Mouse (Mus musculus) testis, adult 2 months (tissue): ENCODE data around the gene Wtap. TPM values are rescaled to one million over a fixed set of nuclear protein-coding genes. Genes with fewer than 3 reads are reported as not detected.
"Not testable (repeated sequence)": the region's sequence is repeated elsewhere in the genome, so short reads cannot be mapped to it uniquely, and the experiment has no call there.

Experiments used
- H3K27ac ChIP-seq: fragments of 200-500 bp; 2 replicates; pipeline ENCODE4 v1.5.1; 2012; ENCODE audit warnings: low read depth, low read length; ENCODE audit not compliant: control insufficient read depth, insufficient read depth
- H3K27me3 ChIP-seq: fragments of 200-500 bp; 2 replicates; pipeline ENCODE4 v1.6.1; 2012; ENCODE audit warnings: mild to moderate bottlenecking, low read length, moderate library complexity; ENCODE audit not compliant: control insufficient read depth, insufficient read depth
- H3K36me3 ChIP-seq: fragments of 200-500 bp; 2 replicates; pipeline ENCODE4 v1.6.1; 2012; ENCODE audit warnings: mild to moderate bottlenecking, low read length; ENCODE audit not compliant: control insufficient read depth, insufficient read depth
- H3K4me1 ChIP-seq: fragments of 200-500 bp; 2 replicates; pipeline ENCODE4 v1.6.1; 2012; ENCODE audit warnings: low read length; ENCODE audit not compliant: control insufficient read depth, insufficient read depth
- H3K4me3 ChIP-seq: fragments of 200-500 bp; 2 replicates; pipeline ENCODE4 v1.5.1; 2012; ENCODE audit warnings: low read depth, mild to moderate bottlenecking, low read length, moderate library complexity, mixed read lengths; ENCODE audit not compliant: control insufficient read depth
- CTCF ChIP-seq: fragments of 200-500 bp; IDR thresholded peaks from 2 replicates; pipeline ENCODE4 v1.5.1; 2012; ENCODE audit warnings: low read depth, mild to moderate bottlenecking, inconsistent platforms, low read length, moderate library complexity; ENCODE audit not compliant: control insufficient read depth, insufficient read depth, insufficient replicate concordance
- POLR2A ChIP-seq: fragments of 200-500 bp; IDR thresholded peaks from 2 replicates; pipeline ENCODE4 v1.6.1; 2012; ENCODE audit warnings: low read depth, mild to moderate bottlenecking, inconsistent platforms, low read length, moderate library complexity; ENCODE audit not compliant: control insufficient read depth
- polyA plus RNA-seq: library from polyadenylated mRNA; depleted of rRNA; stranded (reverse); fragments of >200 nt; gene quantifications from 2 replicates; pipeline ENCODE4 v1.2.3, GENCODE M21; 2012; rRNA removed

Gene Wtap
- polyA plus RNA-seq, 1 experiment: 7.6 TPM

GRCm38 (mm10) chr17:12937412-12937970, 56.5 kb downstream of the Wtap start:
- Histone ChIP-seq H3K27me3 (no peaks in the 10 kb centered on the region; the same call in 1 of the 2 replicates), H3K36me3 (no peaks in the 10 kb centered on the region), H3K27ac (no peak overlapping the region), H3K4me3 (no peak overlapping the region), H3K4me1 (peaks cover 14% of the 10 kb centered on the region)
- no peak for TF ChIP-seq CTCF

GRCm38 (mm10) chr17:12935719-12936118, 58.2 kb downstream of the Wtap start:
- Histone ChIP-seq H3K27ac (no peak overlapping the region), H3K27me3 (no peaks in the 10 kb centered on the region; the same call in 1 of the 2 replicates), H3K36me3 (no peaks in the 10 kb centered on the region), H3K4me3 (no peak overlapping the region), H3K4me1 (peaks cover 7% of the 10 kb centered on the region)
- no peak for TF ChIP-seq CTCF
- TF ChIP-seq POLR2A: no peak

DNA sequence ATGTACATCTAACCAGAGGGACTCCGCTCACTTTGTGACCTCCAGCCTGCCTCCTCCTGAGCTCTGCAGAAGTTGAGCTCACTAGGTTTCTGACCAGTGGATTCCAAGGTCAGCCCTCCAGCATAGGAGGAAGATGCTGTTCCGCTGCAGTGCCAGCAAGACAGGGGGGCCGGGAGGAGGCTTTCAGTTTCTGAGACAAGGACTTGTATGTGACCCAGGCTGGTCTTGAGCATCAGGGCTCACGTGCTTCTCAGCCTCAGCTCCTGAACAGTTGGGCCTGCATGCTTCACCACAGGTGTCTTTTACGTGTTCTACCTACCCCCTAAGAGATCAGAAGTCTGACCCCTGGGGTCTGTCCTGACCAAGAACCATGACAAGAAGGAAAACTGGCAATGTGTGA, 62.4 kb downstream of the Wtap start:
- H3K36me3 ChIP-seq, H3K27ac ChIP-seq, H3K4me3 ChIP-seq, H3K27me3 ChIP-seq, H3K4me1 ChIP-seq: not testable (repeated sequence)

- Histone ChIP-seq H3K4me1 (no peaks in the 10 kb centered on the region), H3K27ac (no peak overlapping the region), H3K27me3 (no peaks in the 10 kb centered on the region), H3K36me3 (peaks cover 2% of the 10 kb centered on the region), H3K4me3 (no peak overlapping the region)
- TF ChIP-seq POLR2A (no peak), CTCF (no peak)
Measured at GRCm38 (mm10) chr17:12925703-12926180, 68.2 kb downstream of the Wtap start.

DNA sequence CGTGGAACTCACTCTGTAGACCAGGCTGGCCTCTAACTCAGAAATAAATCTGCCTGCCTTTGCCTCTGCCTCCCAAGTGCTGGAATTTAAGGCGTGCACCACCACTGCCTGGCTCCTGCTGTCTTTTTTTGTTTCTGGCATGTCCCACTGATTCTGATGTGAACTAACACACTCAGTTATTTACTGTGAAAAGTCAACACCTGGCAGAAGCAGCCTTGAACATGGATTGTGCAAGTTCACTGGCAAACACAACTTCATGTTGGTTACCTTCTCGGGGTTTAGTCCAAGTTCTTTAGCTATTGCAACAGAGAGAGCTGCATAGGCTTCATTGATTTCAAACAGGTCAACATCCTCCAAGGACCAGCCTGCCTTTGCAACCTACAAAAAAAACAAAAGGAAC, 69.0 kb downstream of the Wtap start:
- TF ChIP-seq CTCF (no peak), POLR2A (no peak)
- no peak overlapping the region for H3K4me3 ChIP-seq

GRCm38 (mm10) chr17:12921073-12921472, 72.9 kb downstream of the Wtap start:
- TF ChIP-seq POLR2A: no peak
- no peak for TF ChIP-seq CTCF
- no peaks in the 10 kb centered on the region for H3K4me1 ChIP-seq
- H3K27me3 ChIP-seq: no peaks in the 10 kb centered on the region
- no peak overlapping the region for H3K4me3 ChIP-seq
- peaks cover 4% of the 10 kb centered on the region for H3K36me3 ChIP-seq
- H3K27ac ChIP-seq: no peak overlapping the region

More for the DNA sequence above, 69.0 kb downstream of the Wtap start:
- no peaks in the 10 kb centered on the region for H3K4me1 ChIP-seq
- H3K36me3 ChIP-seq: peaks cover 4% of the 10 kb centered on the region
- H3K27ac ChIP-seq: no peak overlapping the region
- H3K27me3 ChIP-seq: no peaks in the 10 kb centered on the region

Other genes starting within 250 kb of the Wtap start
- gene Igf2r, start 224.5 kb downstream of the Wtap start, polyA plus RNA-seq: 3.8 and 4.8 TPM in 2 replicates
- 78.9 and 80.3 TPM in 2 replicates for gene Mas1, start 126.0 kb downstream of the Wtap start, polyA plus RNA-seq
- gene Mrgprh, start 118.1 kb downstream of the Wtap start, polyA plus RNA-seq: 0.10 TPM in 2 replicates
- 13.9 and 17.1 TPM in 2 replicates for gene Pnldc1, start 83.9 kb downstream of the Wtap start, polyA plus RNA-seq
- gene Tcp1, start 78.5 kb downstream of the Wtap start, polyA plus RNA-seq: 676 and 702 TPM in 2 replicates
- 26.3 and 32.3 TPM in 2 replicates for gene Mrpl18, start 77.8 kb downstream of the Wtap start, polyA plus RNA-seq
- 1.9 and 2.9 TPM in 2 replicates for gene Acat3, start 53.6 kb downstream of the Wtap start, polyA plus RNA-seq
- 8.0 and 10.3 TPM in 2 replicates for gene Acat2, start 33.4 kb downstream of the Wtap start, polyA plus RNA-seq
- 211 and 262 TPM in 2 replicates for gene Sod2, start 12.7 kb upstream of the Wtap start, polyA plus RNA-seq
- 0.14 and 0.28 TPM in 2 replicates for gene Gpr31b, start 58.1 kb upstream of the Wtap start, polyA plus RNA-seq
- 169 and 196 TPM in 2 replicates for gene Tcp10b, start 66.9 kb upstream of the Wtap start, polyA plus RNA-seq
- 13.6 and 13.9 TPM in 2 replicates for gene Unc93a, start 137.6 kb upstream of the Wtap start, polyA plus RNA-seq
- 4.2 and 5.8 TPM in 2 replicates for gene Smok2a, start 227.0 kb upstream of the Wtap start, polyA plus RNA-seq
- gene Smok2b, start 236.1 kb upstream of the Wtap start, polyA plus RNA-seq: 5.0 and 7.4 TPM in 2 replicates